21 mouse cellular contexts compared by ENCODE assay signal in the genomic region with DNA sequence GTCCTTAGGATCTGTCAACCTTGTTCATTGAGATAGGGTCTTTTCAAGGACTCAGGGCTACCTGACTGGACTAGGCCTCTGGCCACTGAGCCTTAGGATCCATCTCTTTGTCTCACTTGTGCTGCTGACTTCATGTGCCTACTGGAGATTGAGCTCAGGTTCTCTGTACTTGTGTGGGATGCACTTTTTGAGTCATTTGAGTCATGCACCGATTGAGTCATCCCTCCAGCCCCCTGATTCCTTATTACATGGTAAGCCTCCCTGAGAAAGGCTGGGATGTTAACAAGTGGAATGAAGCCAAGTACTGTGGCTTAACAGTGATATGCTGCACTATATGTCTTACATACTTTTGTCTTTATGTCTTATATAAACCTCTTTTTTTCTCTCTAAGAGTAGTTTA. TPM values are rescaled to one million over a fixed set of nuclear protein-coding genes. Genes with fewer than 3 reads are reported as not detected.
DNase-seq lines count a peak whose midpoint lies in the region; ATAC-seq lines count a peak whose summit lies in the region.
"Had no signal": no experiment of that assay in that cellular context is flagged by ENCODE, and none has a peak within 500 bp of the region (broad histone marks: within the 10 kb centered on the region; RNA-seq: fewer than 3 reads in every experiment).

No protein-coding gene starts in this region.

- H3K4me1 ChIP-seq in forebrain, embryonic 12.5 days = no peaks in the 10 kb centered on the region
- H3K4me1 ChIP-seq: forebrain, embryonic 15.5 days; hindbrain, embryonic 13.5 days; intestine, embryonic 15.5 days; stomach, embryonic 15.5 days had no signal

- peak; percentile 100 for ATAC-seq in frontal cortex, adult (ENCODE audit: low TSS enrichment)
- no peak for ATAC-seq in forebrain, embryonic 12.5 days (ENCODE audit: low FRiP score)
- ATAC-seq: forebrain, embryonic 15.5 days; intestine, embryonic 15.5 days had no signal

- no peak overlapping the region for H3K4me2 ChIP-seq in forebrain, embryonic 12.5 days
- H3K4me2 ChIP-seq: forebrain, embryonic 15.5 days; hindbrain, embryonic 13.5 days; intestine, embryonic 15.5 days; stomach, embryonic 15.5 days had no signal

- no peak for DNase-seq in frontal cortex, postnatal 14 days (ENCODE audit: low spot score in 2 of 2)
- DNase-seq in right cerebral cortex, postnatal 25 days = peak; percentile 24
- no peak for DNase-seq in right cerebral cortex, postnatal 14 days
- peak; percentile 15 to 55 for DNase-seq in left cerebral cortex, postnatal 14 days (ENCODE audit: low spot score in 2 of 2)
- DNase-seq in cerebellum, adult 11-12 months = no peak
- DNase-seq in heart, postnatal 25 days (ENCODE audit: low spot score) = no peak
- DNase-seq: adrenal gland, postnatal 36 days; cerebellum, postnatal 10 days; gastrocnemius, postnatal 25 days; heart, postnatal 10 days; kidney, postnatal 4 days; liver; lung, adult 18-20 months; spleen, adult 18-20 months had no signal

- H3K36me3 ChIP-seq in forebrain, embryonic 12.5 days (replicated peaks) = peaks cover 53% of the 10 kb centered on the region

- H3K9me3 ChIP-seq in forebrain, embryonic 12.5 days = no peaks in the 10 kb centered on the region
- H3K9me3 ChIP-seq: forebrain, embryonic 15.5 days; intestine, embryonic 15.5 days; stomach, embryonic 15.5 days had no signal

- H3K27ac ChIP-seq in forebrain, embryonic 12.5 days = no peak overlapping the region
- H3K27ac ChIP-seq: forebrain, embryonic 15.5 days; hindbrain, embryonic 13.5 days; intestine, embryonic 15.5 days; stomach, embryonic 15.5 days had no signal

- no peak overlapping the region for H3K4me3 ChIP-seq in forebrain, embryonic 12.5 days (replicated peaks)
- H3K4me3 ChIP-seq: erythroblast, embryonic 14.5 days; forebrain, embryonic 15.5 days; hindbrain, embryonic 13.5 days; intestine, embryonic 15.5 days; stomach, embryonic 15.5 days had no signal

- intact Hi-C loops in left cerebral cortex, postnatal 14 days (cut with DNase I) = no loop called here
- intact Hi-C loops in heart, postnatal 25 days (cut with DNase I) = loop anchor here (5.0 kb wide), 1 partner anchor 139 kb away; no protein-coding TSS in a partner anchor

- 93% methylated on average over 1 of the region's 1 CpGs for WGBS in forebrain, embryonic 12.5 days

- no peaks in the 10 kb centered on the region for H3K27me3 ChIP-seq in forebrain, embryonic 12.5 days
- H3K27me3 ChIP-seq: forebrain, embryonic 15.5 days; hindbrain, embryonic 13.5 days; intestine, embryonic 15.5 days; stomach, embryonic 15.5 days had no signal

- H3K9ac ChIP-seq in forebrain, embryonic 12.5 days = no peak overlapping the region
- H3K9ac ChIP-seq: forebrain, embryonic 15.5 days; hindbrain, embryonic 13.5 days; intestine, embryonic 15.5 days; stomach, embryonic 15.5 days had no signal

RNA-seq across cellular contexts. Expression of gene Ptpn9, which starts 37.0 kb away (rescaled TPM):
- total RNA-seq in left cerebral cortex, postnatal 14 days (2021) = 10 to 100 TPM; 25.8 to 27.7 TPM
- 26.1 and 27.4 TPM in 2 replicates for polyA plus RNA-seq in forebrain, embryonic 12.5 days (2016; fragmentation: Nextera tagmentation; extraction: Ambion mirVana)
- total RNA-seq in heart, postnatal 25 days (2021) = 10 to 100 TPM; 10.0 to 10.7 TPM

RNA-seq across cellular contexts. Expression of gene Sin3a, which starts 40.1 kb away (rescaled TPM):
- 10 to 100 TPM; 27.1 to 28.5 TPM for total RNA-seq in left cerebral cortex, postnatal 14 days (2021)
- polyA plus RNA-seq in forebrain, embryonic 12.5 days (2016; fragmentation: Nextera tagmentation; extraction: Ambion mirVana) = 42.1 and 52.7 TPM in 2 replicates
- 10 to 100 TPM; 27.0 to 31.7 TPM for total RNA-seq in heart, postnatal 25 days (2021)

Comparison
In these comparisons a context has a peak if more than half of its experiments do, and no peak if none do; other contexts are left out.
1. DNase-seq: peak in right cerebral cortex, postnatal 25 days (single experiment) and left cerebral cortex, postnatal 14 days (2 of 2); none in frontal cortex, postnatal 14 days (0 of 2), right cerebral cortex, postnatal 14 days (single experiment), cerebellum, adult 11-12 months (single experiment) and heart, postnatal 25 days (single experiment).